Mouse (Mus musculus) urinary bladder, postnatal 4 days (tissue): ENCODE results near the gene Fam213a.

Experiments
- DNase-seq, 2 experiments: peaks; one replicate each; pipeline ENCODE4 v3.0.0; 2021 to 2022; ENCODE audit warnings: low spot score in 2 of 2

The Fam213a gene

GRCm38 (mm10) chr14:40962365-40963290 is 51.0 kb downstream of the Fam213a start:
- DNase-seq = no peak

GRCm38 (mm10) chr14:40960237-40960636 is 53.4 kb downstream of the Fam213a start:
- DNase-seq = no peak

GRCm38 (mm10) chr14:40959586-40959985 is 54.0 kb downstream of the Fam213a start:
- DNase-seq = no peak

- no peak for DNase-seq
These were observed 54.6 kb downstream of the Fam213a start for GRCm38 (mm10) chr14:40958986-40959381.

GRCm38 (mm10) chr14:40958083-40958985 is 55.3 kb downstream of the Fam213a start:
- peak in 1 of 2 experiments; percentile 38 for DNase-seq

GRCm38 (mm10) chr14:40957607-40958006 is 56.0 kb downstream of the Fam213a start:
- no peak for DNase-seq

- no peak for DNase-seq
These were observed 57.1 kb downstream of the Fam213a start for GRCm38 (mm10) chr14:40956252-40957146.

- peak in 1 of 2 experiments; percentile 39 for DNase-seq
These were observed 57.9 kb downstream of the Fam213a start for GRCm38 (mm10) chr14:40955596-40956251.

GRCm38 (mm10) chr14:40955146-40955545 is 58.4 kb downstream of the Fam213a start:
- DNase-seq = no peak

GRCm38 (mm10) chr14:40953381-40953780 is 60.2 kb downstream of the Fam213a start:
- no peak for DNase-seq

GRCm38 (mm10) chr14:40952715-40953114 is 60.9 kb downstream of the Fam213a start:
- no peak for DNase-seq

GRCm38 (mm10) chr14:40952301-40952700 is 61.3 kb downstream of the Fam213a start:
- no peak for DNase-seq

- no peak for DNase-seq
These were observed 63.6 kb downstream of the Fam213a start for GRCm38 (mm10) chr14:40949730-40950614.

- no peak for DNase-seq
These were observed 64.5 kb downstream of the Fam213a start for GRCm38 (mm10) chr14:40949047-40949446.

- peak in 1 of 2 experiments; percentile 33 for DNase-seq
These were observed 65.1 kb downstream of the Fam213a start for GRCm38 (mm10) chr14:40948522-40948921.

GRCm38 (mm10) chr14:40947431-40948394 is 65.9 kb downstream of the Fam213a start:
- peak in 1 of 2 experiments; percentile 45 for DNase-seq

- DNase-seq = no peak
These were observed 69.8 kb downstream of the Fam213a start for GRCm38 (mm10) chr14:40943802-40944201.
